Mouse (Mus musculus) kidney, adult 8-10 months (tissue): ENCODE data around the gene Srarp.
A peak's percentile ranks its signal among the peaks of the same experiment; 100 is the strongest.

Source experiments
- DNase-seq, 2 experiments: peaks; one replicate each; pipeline ENCODE4 v3.0.0; 2022

Srarp gene

GRCm38 (mm10) chr4:141456193-141456938 is 20.5 kb upstream of the Srarp start:
- DNase-seq: no peak

- DNase-seq: no peak
These were observed 19.6 kb upstream of the Srarp start for GRCm38 (mm10) chr4:141455526-141455925.

- no peak for DNase-seq
These were observed 18.9 kb upstream of the Srarp start for GRCm38 (mm10) chr4:141454581-141455350.

GRCm38 (mm10) chr4:141451916-141452450 is 16.1 kb upstream of the Srarp start:
- no peak for DNase-seq

GRCm38 (mm10) chr4:141451251-141451650 is 15.3 kb upstream of the Srarp start:
- no peak for DNase-seq

- no peak for DNase-seq
These were observed 10.3 kb upstream of the Srarp start for GRCm38 (mm10) chr4:141446211-141446610.

GRCm38 (mm10) chr4:141445328-141445720 is 9.4 kb upstream of the Srarp start:
- DNase-seq: no peak

- peak; percentile 85 to 87 for DNase-seq
These were observed 8.8 kb upstream of the Srarp start, which contains the start of gene Zbtb17 for GRCm38 (mm10) chr4:141444451-141445327. TSS of gene Zbtb17 (plus strand) at chr4:141444654.

GRCm38 (mm10) chr4:141443641-141444429 is 7.9 kb upstream of the Srarp start:
- DNase-seq: no peak

- peak; percentile 75 to 87 for DNase-seq
These were observed 5.0 kb upstream of the Srarp start for GRCm38 (mm10) chr4:141440877-141441276.

- peak; percentile 50 to 71 for DNase-seq
These were observed 3.3 kb upstream of the Srarp start for GRCm38 (mm10) chr4:141439083-141439803.

GRCm38 (mm10) chr4:141433191-141433590 is 2.7 kb downstream of the Srarp start:
- DNase-seq: no peak

GRCm38 (mm10) chr4:141432666-141433065 is 3.2 kb downstream of the Srarp start:
- peak in 1 of 2 experiments; percentile 40 for DNase-seq

- peak; percentile 70 to 83 for DNase-seq
These were observed 4.9 kb downstream of the Srarp start for GRCm38 (mm10) chr4:141430997-141431396.

- peak; percentile 54 to 72 for DNase-seq
These were observed 6.1 kb downstream of the Srarp start for GRCm38 (mm10) chr4:141429847-141430246.

- DNase-seq: no peak
These were observed 6.5 kb downstream of the Srarp start for GRCm38 (mm10) chr4:141429381-141429780.

GRCm38 (mm10) chr4:141427921-141428320 is 8.0 kb downstream of the Srarp start:
- no peak for DNase-seq

- DNase-seq: no peak
These were observed 8.8 kb downstream of the Srarp start for GRCm38 (mm10) chr4:141426796-141427745.

GRCm38 (mm10) chr4:141425484-141426479 is 10.1 kb downstream of the Srarp start:
- peak; percentile 61 to 80 for DNase-seq
